8 mouse cellular contexts compared by ENCODE assay signal in the genomic region with DNA sequence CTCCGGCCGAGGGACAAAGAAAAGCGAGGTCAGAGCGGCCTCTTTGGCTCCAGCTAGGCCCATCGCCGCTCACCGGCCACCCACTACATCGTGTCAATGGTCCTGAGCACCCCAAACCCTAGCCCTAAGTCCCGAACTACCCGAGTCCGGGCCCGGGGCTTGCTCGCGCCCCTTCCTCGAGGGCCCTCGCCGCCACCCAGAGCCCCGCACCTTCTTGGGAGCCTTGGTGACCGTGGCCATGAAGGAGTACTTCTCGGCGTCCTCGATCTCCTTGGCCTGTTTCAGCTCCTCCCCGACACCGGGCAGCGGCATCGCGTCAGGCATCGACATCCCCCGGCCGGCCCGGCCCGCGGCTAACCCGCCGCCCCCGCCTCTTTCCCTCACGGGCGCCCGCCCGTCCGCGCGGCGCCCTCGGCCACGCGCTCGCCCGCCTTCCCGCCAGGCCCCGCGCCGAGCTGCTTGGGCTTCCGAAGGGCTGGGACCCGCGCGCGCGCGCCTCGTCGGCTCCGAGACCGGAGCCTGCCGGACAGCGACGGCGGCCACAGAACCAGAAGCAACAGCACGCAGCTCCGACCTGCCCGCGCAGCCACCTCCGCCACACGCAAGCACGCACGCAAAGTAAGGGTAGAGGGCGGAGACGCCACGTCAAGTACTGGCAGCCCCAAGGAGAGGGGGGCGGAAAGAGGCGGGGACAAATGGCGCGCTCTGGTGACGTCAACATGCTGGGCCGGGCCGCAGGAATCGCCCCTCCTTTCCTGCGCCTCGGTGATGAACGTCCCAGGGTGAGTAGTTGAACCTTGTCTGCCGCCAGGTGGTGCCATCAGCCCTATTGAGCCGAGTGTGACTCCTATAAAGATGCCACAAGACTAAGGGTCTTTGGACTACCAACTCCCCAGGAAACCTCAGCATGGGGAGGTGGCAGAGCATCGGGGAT. TPM values are rescaled to one million over a fixed set of nuclear protein-coding genes. Genes with fewer than 3 reads are reported as not detected.
DNase-seq lines count a peak whose midpoint lies in the region; ATAC-seq and TF ChIP-seq lines count a peak whose summit lies in the region.

A gene (minus strand): TSS at position 613 of the 934 bp plus-strand sequence.

- H3K27me3 ChIP-seq in C2C12 (ENCODE audit: control insufficient read depth, insufficient read depth, insufficient read length) (no peaks in the 10 kb centered on the region), myocyte (ENCODE audit: control insufficient read depth, insufficient read depth, insufficient read length) (no peaks in the 10 kb centered on the region)
- H3K27me3 ChIP-seq in erythroblast, embryonic 14.5 days (ENCODE audit: control insufficient read depth), result no peaks in the 10 kb centered on the region; the same call in 1 of the 2 replicates
- H3K27me3 ChIP-seq in heart, embryonic 11.5 days (ENCODE audit: control insufficient read depth, insufficient read depth, low read length), result no peaks in the 10 kb centered on the region
- no peaks in the 10 kb centered on the region for H3K27me3 ChIP-seq in kidney, embryonic 16.5 days (ENCODE audit: insufficient read depth, low read length)
- no peaks in the 10 kb centered on the region for H3K27me3 ChIP-seq in liver, adult 2 months (ENCODE audit: control insufficient read depth, insufficient read depth, low read length)
- H3K27me3 ChIP-seq in splenic B cell, adult 2 months (ENCODE audit: control insufficient read depth, insufficient read depth, low read length, poor library complexity, severe bottlenecking), result no peaks in the 10 kb centered on the region

- H3K27ac ChIP-seq in heart, embryonic 11.5 days (ENCODE audit: low read depth, low read length), result peak within 1 kb of the TSS; percentile 92
- peak within 1 kb of the TSS; percentile 93 for H3K27ac ChIP-seq in kidney, embryonic 16.5 days (ENCODE audit: low read length)
- peak within 1 kb of the TSS; percentile 87 for H3K27ac ChIP-seq in liver, adult 2 months (replicated peaks; ENCODE audit: insufficient read depth, low read depth, low read length)

- peaks cover 52% of the 10 kb centered on the region for H3K79me2 ChIP-seq in C2C12 (ENCODE audit: control insufficient read depth, insufficient read depth)
- peaks cover 16% of the 10 kb centered on the region for H3K79me2 ChIP-seq in liver, adult 2 months (ENCODE audit: control insufficient read depth, insufficient read depth, low read length)
- H3K79me2 ChIP-seq in myocyte (ENCODE audit: control insufficient read depth, insufficient read depth), result peaks cover 48% of the 10 kb centered on the region

- DNase-seq in brain, embryonic 14.5 days (ENCODE audit: low read depth), result peak; percentile 100
- peak; percentile 89 for DNase-seq in liver, adult 2 months (ENCODE audit: extremely low read depth, low read depth, low spot score)
- DNase-seq in splenic B cell, adult 2 months (ENCODE audit: low read depth, low spot score), result peak; percentile 99

- peak within 1 kb of the TSS; percentile 75 for H3K4me2 ChIP-seq in heart, embryonic 11.5 days
- H3K4me2 ChIP-seq in kidney, embryonic 16.5 days (replicated peaks; ENCODE audit: low read depth, low read length), result peak within 1 kb of the TSS; percentile 78
- H3K4me2 ChIP-seq in myocyte (ENCODE audit: low read depth), result peak within 1 kb of the TSS; percentile 72

- H3K4me1 ChIP-seq in erythroblast, embryonic 14.5 days (ENCODE audit: control insufficient read depth), result peaks cover 33% of the 10 kb centered on the region
- peaks cover 25% of the 10 kb centered on the region for H3K4me1 ChIP-seq in heart, embryonic 11.5 days (ENCODE audit: control insufficient read depth, insufficient read depth, low read length)
- H3K4me1 ChIP-seq in kidney, embryonic 16.5 days (ENCODE audit: insufficient read depth, low read length), result peaks cover 28% of the 10 kb centered on the region
- peaks cover 13% of the 10 kb centered on the region for H3K4me1 ChIP-seq in liver, adult 2 months (ENCODE audit: control insufficient read depth, insufficient read depth, low read length)

- H3K36me3 ChIP-seq in C2C12 (ENCODE audit: control insufficient read depth, insufficient read depth), result peaks cover 20% of the 10 kb centered on the region
- H3K36me3 ChIP-seq in erythroblast, embryonic 14.5 days (ENCODE audit: control insufficient read depth), result peaks cover 4% of the 10 kb centered on the region
- no peaks in the 10 kb centered on the region for H3K36me3 ChIP-seq in heart, embryonic 11.5 days (ENCODE audit: control insufficient read depth, insufficient read depth, low read length)
- no peaks in the 10 kb centered on the region for H3K36me3 ChIP-seq in kidney, embryonic 16.5 days (ENCODE audit: insufficient read depth, low read length)
- no peaks in the 10 kb centered on the region for H3K36me3 ChIP-seq in liver, adult 2 months (ENCODE audit: control insufficient read depth, insufficient read depth, low read length)
- peaks cover 5% of the 10 kb centered on the region for H3K36me3 ChIP-seq in myocyte (ENCODE audit: control insufficient read depth, insufficient read depth)
- no peaks in the 10 kb centered on the region for H3K36me3 ChIP-seq in splenic B cell, adult 2 months (ENCODE audit: control insufficient read depth, insufficient read depth, low read length, poor library complexity, severe bottlenecking)

- H3ac ChIP-seq in C2C12 (ENCODE audit: control insufficient read depth, insufficient read length, low read depth) (peak within 1 kb of the TSS; percentile 90), myocyte (ENCODE audit: control insufficient read depth, insufficient read length) (peak within 1 kb of the TSS; percentile 100)

- H3K79me3 ChIP-seq in C2C12 (ENCODE audit: low read depth), result peaks cover 49% of the 10 kb centered on the region

- H3K4me3 ChIP-seq in C2C12 (ENCODE audit: insufficient read depth, poor library complexity, severe bottlenecking) (peak within 1 kb of the TSS; percentile 85), myocyte (peak within 1 kb of the TSS; percentile 84)
- peak within 1 kb of the TSS; percentile 77 for H3K4me3 ChIP-seq in erythroblast, embryonic 14.5 days (replicated peaks)
- peak within 1 kb of the TSS; percentile 93 for H3K4me3 ChIP-seq in heart, embryonic 11.5 days (ENCODE audit: low read depth, low read length)
- H3K4me3 ChIP-seq in kidney, embryonic 16.5 days (ENCODE audit: low read length), result peak within 1 kb of the TSS; percentile 64
- peak within 1 kb of the TSS; percentile 87 for H3K4me3 ChIP-seq in liver, adult 2 months (ENCODE audit: insufficient read depth, low read depth, low read length)

- H3K9ac ChIP-seq in heart, embryonic 11.5 days (ENCODE audit: low read depth, low read length), result peak within 1 kb of the TSS; percentile 99
- H3K9ac ChIP-seq in kidney, embryonic 16.5 days (replicated peaks; ENCODE audit: low read length), result peak within 1 kb of the TSS; percentile 87
- peak within 1 kb of the TSS; percentile 89 for H3K9ac ChIP-seq in liver, adult 2 months (ENCODE audit: low read depth, low read length)

- peak; percentile 92 for TF ChIP-seq CTCF in C2C12 (IDR thresholded peaks at IDR 0.05; ENCODE audit: control insufficient read depth, insufficient read depth, insufficient read length)
- peak; percentile 92 for TF ChIP-seq CTCF in brain, embryonic 14.5 days (IDR thresholded peaks at IDR 0.05; ENCODE audit: borderline replicate concordance, extremely low read depth, insufficient read depth, insufficient read length)
- TF ChIP-seq CTCF in liver, adult 2 months (IDR thresholded peaks at IDR 0.05; ENCODE audit: low read depth, low read length), result peak; percentile 97

- peak; percentile 84 for TF ChIP-seq POLR2A in brain, embryonic 14.5 days (IDR thresholded peaks at IDR 0.05; ENCODE audit: borderline replicate concordance, extremely low read depth, insufficient read depth, insufficient read length, poor library complexity, severe bottlenecking)
- peak; percentile 89 for TF ChIP-seq POLR2A in liver, adult 2 months (IDR thresholded peaks at IDR 0.05; ENCODE audit: extremely low read depth, insufficient read depth, low read length)
- TF ChIP-seq POLR2A in myocyte (IDR thresholded peaks at IDR 0.05; ENCODE audit: insufficient read length, low read depth), result peak; percentile 95

- ATAC-seq in heart, embryonic 11.5 days (replicated peaks; ENCODE audit: insufficient number of reproducible peaks, low FRiP score, low TSS enrichment), result peak; percentile 96
- ATAC-seq in kidney, embryonic 16.5 days (ENCODE audit: low FRiP score, low TSS enrichment), result peak; percentile 99

- no peaks in the 10 kb centered on the region for H3K9me3 ChIP-seq in erythroblast, embryonic 14.5 days (ENCODE audit: control insufficient read depth, low read length)
- no peaks in the 10 kb centered on the region for H3K9me3 ChIP-seq in heart, embryonic 11.5 days (replicated peaks; ENCODE audit: control insufficient read depth, low read length)
- no peaks in the 10 kb centered on the region for H3K9me3 ChIP-seq in kidney, embryonic 16.5 days (ENCODE audit: low read length)

- under 1% methylated on average over 93 of the region's 93 CpGs for WGBS in heart, embryonic 11.5 days (ENCODE audit: insufficient replicate concordance)
- under 1% methylated on average over 91 of the region's 93 CpGs for WGBS in kidney, embryonic 16.5 days
- WGBS in liver, adult 2 months, result under 1% methylated on average over 92 of the region's 93 CpGs

TF ChIP-seq in C2C12, 6 proteins besides CTCF, POLR2A, EP300 and RAD21:
- TF ChIP-seq FOSL1 (IDR thresholded peaks at IDR 0.05; ENCODE audit: insufficient read depth, low read length, poor library complexity, severe bottlenecking), result no peak
- TF ChIP-seq MAX (IDR thresholded peaks at IDR 0.05), result peak; percentile 86
TF ChIP-seq in C2C12: peak in this region for 1.

TF ChIP-seq in myocyte, 11 proteins besides CTCF, POLR2A, EP300 and RAD21 (continues in another document):
- TF ChIP-seq REST (IDR thresholded peaks at IDR 0.05; ENCODE audit: insufficient read depth, insufficient read length) (peak; percentile 53), MYOG (IDR thresholded peaks at IDR 0.05; ENCODE audit: control insufficient read depth in 1 of 3, insufficient read depth in 1 of 3, insufficient read length in 2 of 3, low read depth in 2 of 3) (peak in 2 of 3 experiments; percentile 27 to 55), SRF (IDR thresholded peaks at IDR 0.05; ENCODE audit: control insufficient read depth, insufficient read length, low read depth) (peak; percentile 84), MYOD1 (IDR thresholded peaks at IDR 0.05; ENCODE audit: control insufficient read depth in 1 of 3, insufficient read length in 2 of 3, low read depth in 2 of 3) (peak in 1 of 3 experiments; percentile 22), POLR2AphosphoS2 (IDR thresholded peaks at IDR 0.05; ENCODE audit: insufficient read length, low read depth) (peak; percentile 95), MAX (IDR thresholded peaks at IDR 0.05; ENCODE audit: low read depth) (no peak)

RNA-seq across cellular contexts. Expression of the gene that starts here (rescaled TPM):
- 72.1 TPM for polyA plus RNA-seq in C2C12 (2012; fragmentation: generic; extraction: Trizol)
- polyA plus RNA-seq in brain, embryonic 14.5 days (2012; rRNA removed), result 173 and 195 TPM in 2 replicates
- 0.44 TPM in 2 replicates for polyA plus RNA-seq in erythroblast, embryonic 14.5 days (2012)
- 56.1 and 68.1 TPM in 2 replicates for polyA plus RNA-seq in heart, embryonic 11.5 days (2014; fragmentation: Nextera tagmentation; extraction: Ambion mirVana)
- 95.7 and 96.1 TPM in 2 replicates for polyA plus RNA-seq in kidney, embryonic 16.5 days (2015; fragmentation: Nextera tagmentation; extraction: Ambion mirVana)
- total RNA-seq in liver, adult 2 months (2014; rRNA removed), result 50.2 and 52.9 TPM in 2 replicates
- polyA plus RNA-seq in liver, adult 2 months (2012; rRNA removed), result 40.4 and 42.3 TPM in 2 replicates
- polyA plus RNA-seq in myocyte (2012; fragmentation: generic; extraction: Trizol), result 51.0 TPM

Comparison
In these comparisons a context has a peak if more than half of its experiments do, and no peak if none do; other contexts are left out.
1. Peak in every context shown above with its lines: DNase-seq, ATAC-seq, H3K4me3 ChIP-seq and H3K27ac ChIP-seq.
2. RNA of the gene that starts here (polyA plus RNA-seq): 173 to 195 TPM in brain, embryonic 14.5 days, 95.7 to 96.1 TPM in kidney, embryonic 16.5 days, 72.1 TPM in C2C12 (single experiment), 56.1 to 68.1 TPM in heart, embryonic 11.5 days, 51.0 TPM in myocyte (single experiment) and 40.4 to 42.3 TPM in liver, adult 2 months; 0.44 TPM in erythroblast, embryonic 14.5 days; every median in the first group is over 10 times any median in the second.